Mouse (Mus musculus) heart, embryonic 12.5 days (tissue): ENCODE results near the gene Rabgap1l. TPM values are rescaled to one million over a fixed set of nuclear protein-coding genes. Genes with fewer than 3 reads are reported as not detected.
A peak's percentile ranks its signal among the peaks of the same experiment; 100 is the strongest.

Source experiments
- ATAC-seq: fragments of 200-750 bp; cut with Nextera tagmentation; 2 replicates; pipeline ENCODE4 v1.8.0; 2017; ENCODE audit warnings: moderate TSS enrichment, moderate library complexity; ENCODE audit not compliant: insufficient number of reproducible peaks, low FRiP score
- H3K27ac ChIP-seq: fragments of 300-500 bp; sonication (generic); 2 replicates; pipeline ENCODE4 v1.5.1; 2016; ENCODE audit warnings: mild to moderate bottlenecking, moderate library complexity; ENCODE audit not compliant: poor library complexity, severe bottlenecking
- H3K27me3 ChIP-seq: fragments of 300-500 bp; sonication (generic); replicated peaks from 2 replicates; pipeline ENCODE4 v1.6.1; 2016; ENCODE audit warnings: mild to moderate bottlenecking, moderate library complexity
- H3K36me3 ChIP-seq: fragments of 300-500 bp; sonication (generic); 2 replicates; pipeline ENCODE4 v1.6.1; 2016; ENCODE audit warnings: mild to moderate bottlenecking, moderate library complexity
- H3K4me1 ChIP-seq: fragments of 300-500 bp; sonication (generic); replicated peaks from 2 replicates; pipeline ENCODE4 v1.6.1; 2016; ENCODE audit warnings: mild to moderate bottlenecking
- H3K4me2 ChIP-seq: fragments of 300-500 bp; sonication (generic); 2 replicates; pipeline ENCODE4 v1.6.1; 2016; ENCODE audit warnings: mild to moderate bottlenecking, moderate library complexity
- H3K4me3 ChIP-seq: fragments of 300-500 bp; sonication (generic); 2 replicates; pipeline ENCODE4 v1.5.1; 2016; ENCODE audit warnings: mild to moderate bottlenecking
- H3K9ac ChIP-seq: fragments of 300-500 bp; sonication (generic); 2 replicates; pipeline ENCODE4 v1.6.1; 2016; ENCODE audit warnings: mild to moderate bottlenecking, moderate library complexity
- H3K9me3 ChIP-seq: fragments of 300-500 bp; sonication (generic); replicated peaks from 2 replicates; pipeline ENCODE4 v1.6.1; 2016; ENCODE audit warnings: mild to moderate bottlenecking, moderate library complexity
- WGBS: fragments of 180-500 bp; shearing (Covaris S2); methylation state at CpG from one replicate; pipeline ENCODE4 v1.1.7; 2016; 5-methylcytosine and 5-hydroxymethylcytosine counted together
- polyA plus RNA-seq: library from polyadenylated mRNA; unstranded; fragments of >200 nt; fragmentation: Nextera tagmentation; extraction: Ambion mirVana; gene quantifications from 2 replicates; pipeline ENCODE4 v1.2.1, GENCODE M21; 2016

Rabgap1l gene
- polyA plus RNA-seq, 1 experiment from 2014 or later = 81.0 TPM

- 3% methylated on average over 2 of the region's 2 CpGs for WGBS
- no peak overlapping the region for H3K9ac ChIP-seq
- peaks cover 7% of the 10 kb centered on the region for H3K4me1 ChIP-seq
- H3K36me3 ChIP-seq = 0 out of 2 replicates have a peak, but pooled peaks cover 4% of the 10 kb centered on the region
- H3K27me3 ChIP-seq = no peaks in the 10 kb centered on the region
- H3K4me3 ChIP-seq = no peak overlapping the region
- no peaks in the 10 kb centered on the region for H3K9me3 ChIP-seq
- no peak for ATAC-seq
- H3K27ac ChIP-seq = no peak overlapping the region
- no peak overlapping the region for H3K4me2 ChIP-seq
Observed at GRCm38 (mm10) chr1:160743229-160743628, 49.8 kb downstream of the Rabgap1l start.

GRCm38 (mm10) chr1:160740650-160741049, 52.4 kb downstream of the Rabgap1l start:
- Histone ChIP-seq H3K27me3 (no peaks in the 10 kb centered on the region), H3K9me3 (no peaks in the 10 kb centered on the region), H3K4me3 (no peak overlapping the region), H3K27ac (no peak overlapping the region), H3K9ac (no peak overlapping the region), H3K36me3 (0 out of 2 replicates have a peak, but pooled peaks cover 4% of the 10 kb centered on the region), H3K4me1 (0 out of 2 replicates have a peak, but pooled peaks cover 2% of the 10 kb centered on the region), H3K4me2 (no peak overlapping the region)
- WGBS = 60% methylated on average over 2 of the region's 2 CpGs
- no peak for ATAC-seq

GRCm38 (mm10) chr1:160734743-160735142, 58.3 kb downstream of the Rabgap1l start:
- no peak overlapping the region for H3K9ac ChIP-seq
- H3K36me3 ChIP-seq = peaks cover 22% of the 10 kb centered on the region
- H3K4me3 ChIP-seq = no peak overlapping the region
- H3K9me3 ChIP-seq = no peaks in the 10 kb centered on the region
- no peak overlapping the region for H3K27ac ChIP-seq
- H3K4me2 ChIP-seq = no peak overlapping the region
- H3K27me3 ChIP-seq = no peaks in the 10 kb centered on the region
- no peaks in the 10 kb centered on the region for H3K4me1 ChIP-seq
- no peak for ATAC-seq
- WGBS = 82% methylated on average over 2 of the region's 2 CpGs

GRCm38 (mm10) chr1:160729944-160730343, 63.1 kb downstream of the Rabgap1l start:
- H3K27me3 ChIP-seq = no peaks in the 10 kb centered on the region
- no peak overlapping the region for H3K27ac ChIP-seq
- H3K4me1 ChIP-seq = no peaks in the 10 kb centered on the region
- no peaks in the 10 kb centered on the region for H3K9me3 ChIP-seq
- H3K9ac ChIP-seq = no peak overlapping the region
- ATAC-seq = no peak
- H3K36me3 ChIP-seq = peaks cover 21% of the 10 kb centered on the region
- WGBS = 71% methylated on average over 4 of the region's 4 CpGs
- H3K4me2 ChIP-seq = no peak overlapping the region
- H3K4me3 ChIP-seq = no peak overlapping the region

GRCm38 (mm10) chr1:160717742-160718141, 75.3 kb downstream of the Rabgap1l start:
- H3K27me3 ChIP-seq = no peaks in the 10 kb centered on the region
- H3K4me1 ChIP-seq = peaks cover 12% of the 10 kb centered on the region
- 18% methylated on average over 3 of the region's 3 CpGs for WGBS
- H3K27ac ChIP-seq = no peak overlapping the region
- ATAC-seq = no peak
- no peak overlapping the region for H3K9ac ChIP-seq
- H3K36me3 ChIP-seq = peaks cover 15% of the 10 kb centered on the region
- H3K4me2 ChIP-seq = no peak overlapping the region
- H3K9me3 ChIP-seq = no peaks in the 10 kb centered on the region
- H3K4me3 ChIP-seq = no peak overlapping the region

GRCm38 (mm10) chr1:160714685-160715084, 78.3 kb downstream of the Rabgap1l start:
- Histone ChIP-seq H3K27me3 (no peaks in the 10 kb centered on the region), H3K4me2 (no peak overlapping the region), H3K4me1 (peaks cover 12% of the 10 kb centered on the region), H3K36me3 (no peaks in the 10 kb centered on the region), H3K9me3 (no peaks in the 10 kb centered on the region), H3K27ac (0 out of 2 replicates have a peak overlapping the region, but pooled peaks have one; percentile 38), H3K4me3 (no peak overlapping the region), H3K9ac (no peak overlapping the region)
- no peak for ATAC-seq

- Histone ChIP-seq H3K9ac (no peak overlapping the region), H3K4me2 (0 out of 2 replicates have a peak overlapping the region, but pooled peaks have one; percentile 29), H3K27me3 (no peaks in the 10 kb centered on the region), H3K27ac (peak overlapping the region; percentile 57), H3K36me3 (no peaks in the 10 kb centered on the region), H3K4me1 (peaks cover 12% of the 10 kb centered on the region), H3K4me3 (no peak overlapping the region), H3K9me3 (no peaks in the 10 kb centered on the region)
- 14% methylated on average over 4 of the region's 4 CpGs for WGBS
- no peak for ATAC-seq
Observed at GRCm38 (mm10) chr1:160713887-160714286, 79.1 kb downstream of the Rabgap1l start.

GRCm38 (mm10) chr1:160713383-160713782, 79.6 kb downstream of the Rabgap1l start:
- Histone ChIP-seq H3K27ac (peak overlapping the region; percentile 57), H3K27me3 (no peaks in the 10 kb centered on the region), H3K4me3 (no peak overlapping the region), H3K4me1 (peaks cover 12% of the 10 kb centered on the region), H3K9ac (no peak overlapping the region), H3K9me3 (no peaks in the 10 kb centered on the region), H3K4me2 (no peak overlapping the region), H3K36me3 (peaks cover 5% of the 10 kb centered on the region; the same call in 1 of the 2 replicates)
- no peak for ATAC-seq
- 48% methylated on average over 1 of the region's 1 CpGs for WGBS

GRCm38 (mm10) chr1:160710539-160710938, 82.5 kb downstream of the Rabgap1l start:
- Histone ChIP-seq H3K27ac (no peak overlapping the region), H3K4me3 (no peak overlapping the region), H3K4me2 (no peak overlapping the region), H3K4me1 (peaks cover 12% of the 10 kb centered on the region), H3K9me3 (no peaks in the 10 kb centered on the region), H3K9ac (no peak overlapping the region), H3K36me3 (peaks cover 5% of the 10 kb centered on the region; the same call in 1 of the 2 replicates), H3K27me3 (no peaks in the 10 kb centered on the region)
- ATAC-seq = no peak

- Histone ChIP-seq H3K9ac (no peak overlapping the region), H3K27ac (no peak overlapping the region), H3K4me1 (no peaks in the 10 kb centered on the region), H3K27me3 (no peaks in the 10 kb centered on the region), H3K4me2 (no peak overlapping the region), H3K4me3 (no peak overlapping the region), H3K36me3 (peaks cover 17% of the 10 kb centered on the region), H3K9me3 (no peaks in the 10 kb centered on the region)
- ATAC-seq = no peak
- 84% methylated on average over 2 of the region's 2 CpGs for WGBS
Observed at GRCm38 (mm10) chr1:160704596-160704995, 88.4 kb downstream of the Rabgap1l start.

- no peak overlapping the region for H3K27ac ChIP-seq
- H3K4me2 ChIP-seq = no peak overlapping the region
- H3K4me1 ChIP-seq = no peaks in the 10 kb centered on the region
- H3K4me3 ChIP-seq = no peak overlapping the region
- H3K9ac ChIP-seq = no peak overlapping the region
- WGBS = 95% methylated on average over 6 of the region's 6 CpGs
- no peak for ATAC-seq
- H3K27me3 ChIP-seq = no peaks in the 10 kb centered on the region
- peaks cover 16% of the 10 kb centered on the region for H3K36me3 ChIP-seq
- H3K9me3 ChIP-seq = no peaks in the 10 kb centered on the region
Observed at GRCm38 (mm10) chr1:160703813-160704212, 89.2 kb downstream of the Rabgap1l start.

- no peak overlapping the region for H3K4me2 ChIP-seq
- peak overlapping the region; percentile 38; the same call in 1 of the 2 replicates for H3K27ac ChIP-seq
- no peak overlapping the region for H3K9ac ChIP-seq
- H3K27me3 ChIP-seq = no peaks in the 10 kb centered on the region
- no peaks in the 10 kb centered on the region for H3K9me3 ChIP-seq
- peak; percentile 87 for ATAC-seq
- WGBS = 3% methylated on average over 1 of the region's 1 CpGs
- H3K36me3 ChIP-seq = no peaks in the 10 kb centered on the region
- H3K4me1 ChIP-seq = peaks cover 9% of the 10 kb centered on the region; the same call in 1 of the 2 replicates
- H3K4me3 ChIP-seq = no peak overlapping the region
Observed at GRCm38 (mm10) chr1:160693094-160693447, 99.9 kb downstream of the Rabgap1l start.
